Mouse (Mus musculus) adrenal gland, postnatal 10 days (tissue): ENCODE data around the gene Gprc6a. TPM values are rescaled to one million over a fixed set of nuclear protein-coding genes. Genes with fewer than 3 reads are reported as not detected.

Experiments used
- DNase-seq: peaks from one replicate; pipeline ENCODE4 v3.0.0; 2021; ENCODE audit warnings: mixed read lengths
- total RNA-seq, 2 experiments: library from RNA; stranded (reverse); gene quantifications; 2 replicates each; pipeline ENCODE4 v1.2.3; 2021

Gprc6a gene
- total RNA-seq, 2 experiments from 2014 or later = not detected

DNA sequence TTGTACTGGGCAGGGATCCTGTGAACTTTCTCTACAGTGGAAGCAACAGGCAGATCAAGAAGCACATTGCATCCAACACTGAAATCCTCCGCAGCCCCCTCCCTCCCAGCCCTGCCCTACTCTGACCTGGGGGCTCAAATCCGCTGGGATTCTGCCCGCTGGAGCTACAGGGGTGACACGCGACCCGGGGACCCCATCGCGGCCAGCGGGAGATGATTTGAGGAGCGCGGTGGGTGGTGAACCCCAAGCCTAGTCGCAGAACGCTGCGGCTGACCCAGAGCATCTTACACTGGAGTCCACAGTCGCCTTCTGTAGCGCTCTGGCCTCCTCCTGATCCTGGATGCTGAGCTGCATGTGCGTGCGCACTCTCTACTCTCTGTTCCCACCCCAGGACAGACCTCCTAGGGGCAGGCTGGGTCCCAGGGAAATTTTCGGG is 41.1 kb downstream of the Gprc6a start, which contains the start of gene Fam162b:
Fam162b (minus strand) TSS at position 379 of the 436 bp plus-strand sequence.
- no peak for DNase-seq

DNA sequence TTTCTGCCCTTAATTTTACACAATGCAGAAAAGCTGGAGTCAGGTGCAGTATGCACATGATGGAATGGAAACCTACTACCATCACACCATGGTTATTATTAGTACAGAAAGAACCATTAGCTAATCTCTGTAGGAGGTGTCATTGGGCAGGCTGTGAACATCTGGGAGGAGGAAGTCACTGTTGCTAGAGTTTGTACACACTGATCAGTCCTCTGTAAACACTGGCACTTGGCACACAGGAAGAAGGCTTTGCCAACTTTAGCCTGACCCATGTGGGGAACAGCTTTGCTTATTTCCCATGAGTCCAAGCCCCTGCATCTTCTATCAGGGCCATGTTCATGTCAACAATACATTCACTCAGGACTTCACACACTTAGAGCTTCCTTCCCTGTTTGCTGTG is 46.3 kb downstream of the Gprc6a start:
- no peak for DNase-seq

GRCm38 (mm10) chr10:51584378-51584777 is 46.9 kb downstream of the Gprc6a start:
- DNase-seq = no peak

GRCm38 (mm10) chr10:51571225-51571996 is 59.9 kb downstream of the Gprc6a start:
- no peak for DNase-seq

Other genes with a start within 250 kb of the Gprc6a start
- 1 to 10 TPM in 1 of 2 experiments, under 1 TPM in 1; 0.63 to 1.0 TPM for gene Gm49339, start 150.8 kb downstream of the Gprc6a start, total RNA-seq
- 1 to 10 TPM in 1 of 2 experiments, under 1 TPM in 1; 0.64 to 1.4 TPM for gene Lilr4b, start 150.8 kb downstream of the Gprc6a start, total RNA-seq
- gene Lilrb4a, start 140.5 kb downstream of the Gprc6a start, total RNA-seq = 1 to 10 TPM; 1.7 to 3.3 TPM
- gene Fam162b, start 40.9 kb downstream of the Gprc6a start, total RNA-seq = under 1 TPM in 1 of 2 experiments, not detected in 1; 0.45 TPM
- gene Rfx6, start 46.3 kb upstream of the Gprc6a start, total RNA-seq = not detected